Mouse (Mus musculus) limb, embryonic 10.5 days (tissue): ENCODE results near the gene Perp. TPM values are rescaled to one million over a fixed set of nuclear protein-coding genes. Genes with fewer than 3 reads are reported as not detected.

Experiments used
- polyA plus RNA-seq: library from polyadenylated mRNA; unstranded; fragments of >200 nt; fragmentation: Nextera tagmentation; extraction: Ambion mirVana; gene quantifications from 2 replicates; pipeline ENCODE4 v1.2.1, GENCODE M21; 2016

Gene Perp
- polyA plus RNA-seq, 1 experiment from 2014 or later = 35.6 TPM

Other genes with a start within 250 kb of the Perp start
- gene Arfgef3, start 101.1 kb upstream of the Perp start, polyA plus RNA-seq = 0.08 and 0.11 TPM in 2 replicates
- gene Gm4922, start 58.2 kb upstream of the Perp start, polyA plus RNA-seq = not detected in 2 replicates
- 1.3 and 2.3 TPM in 2 replicates for gene Tnfaip3, start 170.6 kb downstream of the Perp start, polyA plus RNA-seq